ENCODE assay signal across 20 mouse cellular contexts in the genomic region with DNA sequence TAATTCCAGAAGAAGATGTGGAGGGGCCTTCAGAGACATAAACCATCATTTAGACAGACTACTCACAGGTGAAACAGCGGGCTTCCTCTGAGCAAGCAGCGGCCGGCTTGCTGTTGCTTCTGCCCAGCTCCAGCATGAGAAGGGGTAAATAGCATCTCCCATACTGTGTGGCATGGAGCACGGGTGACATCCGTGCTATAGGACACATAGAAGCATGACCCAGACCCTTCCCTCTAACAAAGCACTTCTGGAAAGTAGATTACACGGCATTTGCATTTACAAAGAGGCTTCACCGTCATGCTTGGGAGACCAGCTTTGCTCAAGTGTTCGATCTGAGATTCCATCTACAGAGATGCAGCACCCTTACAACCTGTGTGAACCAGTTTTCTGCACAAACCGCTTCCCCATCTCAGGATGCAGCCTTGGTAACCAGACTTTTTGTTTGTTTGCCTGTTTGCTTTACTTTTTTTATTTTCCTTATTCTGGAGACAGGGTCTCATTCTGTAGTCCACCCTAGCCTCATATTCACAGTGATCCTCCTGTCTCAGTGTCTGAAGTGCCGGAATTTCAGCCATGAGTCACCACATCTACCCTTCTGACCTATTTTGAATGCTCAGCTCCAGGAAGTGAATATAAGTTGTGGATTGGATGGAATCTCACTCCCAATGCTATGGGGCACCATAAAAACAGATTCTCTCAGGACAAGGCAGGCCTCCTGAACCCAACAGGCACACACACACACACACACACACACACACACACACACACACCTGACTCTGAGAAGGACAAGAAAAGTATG. TPM values are rescaled to one million over a fixed set of nuclear protein-coding genes. Genes with fewer than 3 reads are reported as not detected.
DNase-seq lines count a peak whose midpoint lies in the region; ATAC-seq and TF ChIP-seq lines count a peak whose summit lies in the region.
"Had no signal": no experiment of that assay in that cellular context is flagged by ENCODE, and none has a peak within 500 bp of the region (broad histone marks: within the 10 kb centered on the region; RNA-seq: fewer than 3 reads in every experiment).

No protein-coding gene starts in this region.

- TF ChIP-seq RAD21 in CH12.LX (IDR thresholded peaks at IDR 0.05; ENCODE audit: low read depth, low read length), result no peak

- H3K27ac ChIP-seq in forebrain, embryonic 11.5 days (ENCODE audit: low read depth, low read length), result no peak overlapping the region
- H3K27ac ChIP-seq in forebrain, postnatal 0 days (ENCODE audit: low read depth, low read length), result no peak overlapping the region
- no peak overlapping the region for H3K27ac ChIP-seq in CH12.LX (ENCODE audit: insufficient read depth, low read depth)
- peak overlapping the region; percentile 68 for H3K27ac ChIP-seq in embryonic facial prominence, embryonic 13.5 days
- no peak overlapping the region for H3K27ac ChIP-seq in midbrain, embryonic 12.5 days (replicated peaks)
- H3K27ac ChIP-seq: heart, adult 2 months; kidney, postnatal 0 days; macrophage had no signal

- in situ Hi-C loops in CH12.LX (cut with MboI; ENCODE audit: low pct_ligation_motif_present, low pct_unique_long_range_greater_than_20kb, low sequenced_read_pairs), result no loop called here

- TF ChIP-seq CTCF in forebrain, postnatal 0 days (IDR thresholded peaks at IDR 0.05; ENCODE audit: low read depth), result no peak
- TF ChIP-seq CTCF in CH12.LX (conservative IDR thresholded peaks at IDR 0.05 in 1 of 2, IDR thresholded peaks at IDR 0.05 in 1 of 2; ENCODE audit: low read depth in 2 of 2, low read length in 2 of 2), result no peak

- H3K9me3 ChIP-seq in forebrain, embryonic 11.5 days (ENCODE audit: control insufficient read depth, low read length), result no peaks in the 10 kb centered on the region
- no peaks in the 10 kb centered on the region for H3K9me3 ChIP-seq in forebrain, postnatal 0 days (ENCODE audit: low read length)
- H3K9me3 ChIP-seq in CH12.LX (replicated peaks; ENCODE audit: low read length), result no peaks in the 10 kb centered on the region
- H3K9me3 ChIP-seq in embryonic facial prominence, embryonic 13.5 days, result no peaks in the 10 kb centered on the region
- no peaks in the 10 kb centered on the region for H3K9me3 ChIP-seq in midbrain, embryonic 12.5 days
- H3K9me3 ChIP-seq: G1E had no signal

- no peak overlapping the region for H3K4me3 ChIP-seq in forebrain, embryonic 11.5 days (ENCODE audit: low read depth, low read length)
- H3K4me3 ChIP-seq in forebrain, postnatal 0 days (ENCODE audit: low read depth, low read length), result no peak overlapping the region
- H3K4me3 ChIP-seq in CH12.LX (replicated peaks in 1 of 3; ENCODE audit: low read depth in 2 of 3, low read length in 2 of 3, poor library complexity in 1 of 3), result no peak overlapping the region
- H3K4me3 ChIP-seq in embryonic facial prominence, embryonic 13.5 days, result no peak overlapping the region
- H3K4me3 ChIP-seq in midbrain, embryonic 12.5 days, result no peak overlapping the region
- H3K4me3 ChIP-seq: heart, adult 2 months had no signal

- no peak overlapping the region for H3K4me2 ChIP-seq in forebrain, embryonic 11.5 days (ENCODE audit: low read depth, low read length, severe bottlenecking)
- no peak overlapping the region for H3K4me2 ChIP-seq in forebrain, postnatal 0 days (ENCODE audit: low read depth)
- peak overlapping the region; percentile 39; the same call in 1 of the 2 replicates for H3K4me2 ChIP-seq in CH12.LX (ENCODE audit: insufficient read depth, low read depth, poor library complexity, severe bottlenecking)
- 0 out of 2 replicates have a peak overlapping the region, but pooled peaks have one; percentile 20 for H3K4me2 ChIP-seq in embryonic facial prominence, embryonic 13.5 days
- H3K4me2 ChIP-seq in midbrain, embryonic 12.5 days (replicated peaks), result 0 out of 2 replicates have a peak overlapping the region, but pooled peaks have one; percentile 10
- H3K4me2 ChIP-seq: lung, embryonic 14.5 days had no signal

- H3K27me3 ChIP-seq in forebrain, embryonic 11.5 days (ENCODE audit: control insufficient read depth, insufficient read depth, low read length), result no peaks in the 10 kb centered on the region
- no peaks in the 10 kb centered on the region for H3K27me3 ChIP-seq in forebrain, postnatal 0 days (ENCODE audit: insufficient read depth, low read length)
- no peaks in the 10 kb centered on the region for H3K27me3 ChIP-seq in CH12.LX (replicated peaks)
- H3K27me3 ChIP-seq in embryonic facial prominence, embryonic 13.5 days, result peaks cover 7% of the 10 kb centered on the region
- peaks cover 23% of the 10 kb centered on the region for H3K27me3 ChIP-seq in midbrain, embryonic 12.5 days

- 0 out of 2 replicates have a peak overlapping the region, but pooled peaks have one; percentile 9 for H3K9ac ChIP-seq in forebrain, embryonic 11.5 days (ENCODE audit: low read length)
- no peak overlapping the region for H3K9ac ChIP-seq in forebrain, postnatal 0 days
- no peak overlapping the region for H3K9ac ChIP-seq in CH12.LX (ENCODE audit: insufficient read depth, low read depth)
- no peak overlapping the region for H3K9ac ChIP-seq in embryonic facial prominence, embryonic 13.5 days
- no peak overlapping the region for H3K9ac ChIP-seq in midbrain, embryonic 12.5 days (replicated peaks)
- H3K9ac ChIP-seq: lung, embryonic 14.5 days had no signal

- dilution Hi-C loops in CH12.LX (cut with MboI; ENCODE audit: extremely low pct_ligation_motif_present, extremely low pct_unique_long_range_greater_than_20kb, low sequenced_read_pairs), result no loop called here

- no peak for TF ChIP-seq EP300 in CH12.LX (IDR thresholded peaks at IDR 0.05; ENCODE audit: low read length)

- no peaks in the 10 kb centered on the region for H3K36me3 ChIP-seq in forebrain, embryonic 11.5 days (ENCODE audit: control insufficient read depth, insufficient read depth, low read length)
- no peaks in the 10 kb centered on the region for H3K36me3 ChIP-seq in forebrain, postnatal 0 days (ENCODE audit: insufficient read depth)
- no peaks in the 10 kb centered on the region for H3K36me3 ChIP-seq in CH12.LX (replicated peaks in 1 of 2; ENCODE audit: control insufficient read depth in 1 of 2, insufficient read depth in 1 of 2, low read length in 1 of 2)
- no peaks in the 10 kb centered on the region for H3K36me3 ChIP-seq in embryonic facial prominence, embryonic 13.5 days
- no peaks in the 10 kb centered on the region for H3K36me3 ChIP-seq in midbrain, embryonic 12.5 days
- H3K36me3 ChIP-seq: G1E had no signal

- H3K4me1 ChIP-seq in forebrain, embryonic 11.5 days (replicated peaks; ENCODE audit: control insufficient read depth, insufficient read depth, low read length), result peaks cover 6% of the 10 kb centered on the region; the same call in 1 of the 2 replicates
- 0 out of 2 replicates have a peak, but pooled peaks cover 6% of the 10 kb centered on the region for H3K4me1 ChIP-seq in forebrain, postnatal 0 days (ENCODE audit: insufficient read depth)
- peaks cover 14 to 40% of the 10 kb centered on the region in 2 experiments for H3K4me1 ChIP-seq in CH12.LX (ENCODE audit: control insufficient read depth in 1 of 2, insufficient read depth in 2 of 2)
- peaks cover 36% of the 10 kb centered on the region for H3K4me1 ChIP-seq in embryonic facial prominence, embryonic 13.5 days
- peaks cover 31% of the 10 kb centered on the region for H3K4me1 ChIP-seq in midbrain, embryonic 12.5 days

- DNase-seq in forebrain, embryonic 11.5 days (ENCODE audit: low spot score), result no peak
- no peak for DNase-seq in forebrain, postnatal 0 days
- DNase-seq in CH12.LX (ENCODE audit: extremely low read depth), result peak; percentile 37
- no peak for DNase-seq in layer of hippocampus, adult 9-10 months (ENCODE audit: low spot score)
- no peak for DNase-seq in thymus, postnatal 14 days
- DNase-seq: adrenal gland, postnatal 36 days; B cell, adult 2 months; cerebellum, adult 9-10 months; layer of hippocampus, adult 9-11 months; lung, embryonic 14.5 days; right cerebral cortex, postnatal 4 days had no signal

- no peaks in the 10 kb centered on the region for H3K79me2 ChIP-seq in CH12.LX (replicated peaks; ENCODE audit: control insufficient read depth, extremely low read depth, insufficient read depth, poor library complexity, severe bottlenecking)

- no peak for ATAC-seq in forebrain, embryonic 11.5 days (replicated peaks; ENCODE audit: low FRiP score)
- ATAC-seq in forebrain, postnatal 0 days, result no peak
- no peak for ATAC-seq in embryonic facial prominence, embryonic 13.5 days (ENCODE audit: insufficient number of reproducible peaks, insufficient read depth, low FRiP score, low TSS enrichment, low read depth)
- ATAC-seq in midbrain, embryonic 12.5 days (ENCODE audit: low FRiP score, low read depth), result peak; percentile 80
- ATAC-seq in erythroblast, adult 5-6 weeks (replicated peaks; ENCODE audit: low FRiP score, poor library complexity, severe bottlenecking), result no peak
- ATAC-seq: activated CD4-positive, CD25-positive, alpha-beta regulatory T cell, adult 4 months; forebrain, embryonic 16.5 days had no signal

- WGBS in forebrain, embryonic 11.5 days, result 50% methylated on average over 10 of the region's 10 CpGs
- 52% methylated on average over 10 of the region's 10 CpGs for WGBS in forebrain, postnatal 0 days
- 55% methylated on average over 10 of the region's 10 CpGs for WGBS in embryonic facial prominence, embryonic 13.5 days
- WGBS in midbrain, embryonic 12.5 days, result 18% methylated on average over 10 of the region's 10 CpGs

- TF ChIP-seq POLR2A in CH12.LX (IDR thresholded peaks at IDR 0.05; ENCODE audit: low read depth, low read length), result no peak

TF ChIP-seq in CH12.LX, 34 proteins besides CTCF, POLR2A, EP300 and RAD21:
- TF ChIP-seq NRF1 (IDR thresholded peaks at IDR 0.05; ENCODE audit: low read depth, low read length), result no peak
- TF ChIP-seq BHLHE40 (IDR thresholded peaks at IDR 0.05; ENCODE audit: low read depth, low read length), result 0 out of 2 replicates have a peak, but pooled peaks have one; percentile 10
- no peak for TF ChIP-seq UBTF (IDR thresholded peaks at IDR 0.05; ENCODE audit: low read depth, low read length)

RNA-seq across cellular contexts. Expression of a gene that starts 12.3 kb away (rescaled TPM):
- polyA plus RNA-seq in forebrain, embryonic 11.5 days (2014; fragmentation: Nextera tagmentation; extraction: Ambion mirVana), result 19.1 and 19.4 TPM in 2 replicates
- 21.8 and 31.4 TPM in 2 replicates for total RNA-seq in forebrain, postnatal 0 days (2014; rRNA removed)
- 3.1 and 5.2 TPM in 2 replicates for polyA plus RNA-seq in forebrain, postnatal 0 days (2015; fragmentation: Nextera tagmentation; extraction: Ambion mirVana)
- total RNA-seq in CH12.LX (2012; rRNA removed), result 0.80 and 0.93 TPM in 2 replicates
- total RNA-seq in CH12.LX (2014; rRNA removed), result 1.2 and 1.5 TPM in 2 replicates
- 2.7 and 3.3 TPM in 2 replicates for polyA plus RNA-seq in CH12.LX (2012; ENCODE audit: insufficient read length, low read depth)
- 35.4 and 35.5 TPM in 2 replicates for polyA plus RNA-seq in embryonic facial prominence, embryonic 13.5 days (2015; fragmentation: Nextera tagmentation; extraction: Ambion mirVana)
- 14.6 and 15.7 TPM in 2 replicates for polyA plus RNA-seq in midbrain, embryonic 12.5 days (2016; fragmentation: Nextera tagmentation; extraction: Ambion mirVana)
- 0.21 TPM in 1 of 2 replicates, not detected in the other for total RNA-seq in erythroblast, adult 5-6 weeks (2015; ENCODE audit: low replicate concordance)
- total RNA-seq in erythroblast, adult 5-6 weeks (2017; ENCODE audit: low replicate concordance), result not detected in 2 replicates

Comparison
In these comparisons a context has a peak if more than half of its experiments do, and no peak if none do; other contexts are left out.
1. H3K4me2 ChIP-seq: peak in CH12.LX (single experiment), embryonic facial prominence, embryonic 13.5 days (single experiment) and midbrain, embryonic 12.5 days (single experiment); none in forebrain, embryonic 11.5 days (single experiment) and forebrain, postnatal 0 days (single experiment).